Mouse (Mus musculus) midbrain, embryonic 16.5 days (tissue): ENCODE data around the gene Lrrn4. TPM values are rescaled to one million over a fixed set of nuclear protein-coding genes. Genes with fewer than 3 reads are reported as not detected.
A peak's percentile ranks its signal among the peaks of the same experiment; 100 is the strongest.

ENCODE experiments used
- ATAC-seq: fragments of 200-750 bp; cut with Nextera tagmentation; 2 replicates; pipeline ENCODE4 v1.8.0; 2017; ENCODE audit warnings: moderate TSS enrichment
- H3K27ac ChIP-seq: fragments of 300-500 bp; sonication (generic); 2 replicates; pipeline ENCODE4 v1.5.1; 2014; ENCODE audit warnings: mild to moderate bottlenecking, low read length, mixed read lengths
- H3K27me3 ChIP-seq: fragments of 300-500 bp; sonication (generic); 2 replicates; pipeline ENCODE4 v1.6.1; 2014; ENCODE audit warnings: low read depth, low read length, mixed read lengths; ENCODE audit not compliant: control insufficient read depth, insufficient read depth
- H3K36me3 ChIP-seq: fragments of 300-500 bp; sonication (generic); 2 replicates; pipeline ENCODE4 v1.6.1; 2014; ENCODE audit warnings: mild to moderate bottlenecking, low read length, moderate library complexity, mixed read lengths; ENCODE audit not compliant: control insufficient read depth, insufficient read depth
- H3K4me1 ChIP-seq: fragments of 300-500 bp; sonication (generic); 2 replicates; pipeline ENCODE4 v1.6.1; 2014; ENCODE audit warnings: mild to moderate bottlenecking, low read length, mixed read lengths; ENCODE audit not compliant: control insufficient read depth, insufficient read depth
- H3K4me2 ChIP-seq: fragments of 300-500 bp; sonication (generic); 2 replicates; pipeline ENCODE4 v1.6.1; 2014; ENCODE audit warnings: mild to moderate bottlenecking, low read length, mixed read lengths
- H3K4me3 ChIP-seq: fragments of 300-500 bp; sonication (generic); 2 replicates; pipeline ENCODE4 v1.5.1; 2014; ENCODE audit warnings: low read depth, mild to moderate bottlenecking, low read length, moderate library complexity, mixed read lengths
- H3K9ac ChIP-seq: fragments of 300-500 bp; sonication (generic); 2 replicates; pipeline ENCODE4 v1.6.1; 2014; ENCODE audit warnings: low read depth, low read length, mixed read lengths
- H3K9me3 ChIP-seq: fragments of 300-500 bp; sonication (generic); replicated peaks from 2 replicates; pipeline ENCODE4 v1.6.1; 2014; ENCODE audit warnings: mild to moderate bottlenecking, low read length, mixed read lengths; ENCODE audit not compliant: control insufficient read depth, poor library complexity, severe bottlenecking
- WGBS: fragments of 180-500 bp; shearing (Covaris S2); extraction: QIAGEN DNeasy Blood & Tissue Kit; methylation state at CpG from one replicate; pipeline ENCODE4 v1.1.7; 2014; 5-methylcytosine and 5-hydroxymethylcytosine counted together
- polyA plus RNA-seq: library from polyadenylated mRNA; unstranded; fragments of >200 nt; fragmentation: Nextera tagmentation; extraction: Ambion mirVana; gene quantifications from 2 replicates; pipeline ENCODE4 v1.2.1, GENCODE M21; 2015

Lrrn4 gene
- polyA plus RNA-seq, 1 experiment from 2014 or later = 0.49 TPM

DNA sequence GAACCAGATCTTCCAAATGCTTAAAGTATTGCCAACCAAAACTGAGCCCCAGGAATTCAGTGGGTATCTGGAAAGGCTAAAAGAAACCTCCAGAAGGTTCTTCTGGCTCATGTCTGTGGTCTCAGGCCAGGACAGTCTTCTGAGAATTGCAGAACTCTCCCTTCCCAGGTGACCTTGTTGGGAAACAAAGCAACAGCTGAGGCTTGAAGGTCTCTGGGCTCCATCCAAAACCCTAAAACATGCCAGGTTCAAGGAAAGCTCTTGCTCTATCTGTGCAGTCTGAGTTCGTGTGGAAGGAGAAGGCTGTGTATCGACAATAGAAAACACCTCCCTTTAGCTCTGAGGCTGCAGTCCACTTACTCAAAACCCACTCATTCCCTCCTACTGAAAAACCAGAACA, 24.3 kb upstream of the Lrrn4 start:
- Histone ChIP-seq H3K4me2 (no peak overlapping the region), H3K36me3 (no peaks in the 10 kb centered on the region), H3K4me3 (no peak overlapping the region), H3K27ac (no peak overlapping the region), H3K9ac (no peak overlapping the region), H3K27me3 (no peaks in the 10 kb centered on the region), H3K9me3 (no peaks in the 10 kb centered on the region), H3K4me1 (no peaks in the 10 kb centered on the region)
- 80% methylated on average over 2 of the region's 2 CpGs for whole genome bisulfite sequencing
- ATAC-seq = no peak

DNA sequence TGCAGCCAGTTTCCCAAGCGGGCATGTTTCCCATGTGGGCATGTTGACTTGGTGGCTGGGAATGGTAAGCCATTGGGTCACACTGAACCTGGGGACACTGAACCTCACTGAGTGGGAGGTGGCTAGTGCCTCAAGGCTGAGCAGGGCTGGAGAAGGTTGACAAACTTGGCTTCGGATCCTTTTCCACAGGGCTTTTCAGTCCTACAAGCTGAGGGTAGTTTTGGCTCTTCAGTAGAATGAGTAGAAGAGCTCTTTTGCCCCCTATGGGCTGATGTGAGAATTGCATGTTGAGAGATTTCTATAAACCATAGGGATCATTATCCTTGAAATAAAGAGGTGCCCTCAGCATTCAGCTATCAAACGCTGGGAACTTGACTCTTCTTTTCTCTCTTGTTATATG, 22.8 kb upstream of the Lrrn4 start:
- Histone ChIP-seq H3K27ac (no peak overlapping the region), H3K4me3 (no peak overlapping the region), H3K4me1 (no peaks in the 10 kb centered on the region), H3K9me3 (no peaks in the 10 kb centered on the region), H3K36me3 (no peaks in the 10 kb centered on the region), H3K9ac (no peak overlapping the region), H3K27me3 (no peaks in the 10 kb centered on the region), H3K4me2 (no peak overlapping the region)
- no peak for ATAC-seq
- 41% methylated on average over 3 of the region's 3 CpGs for WGBS

DNA sequence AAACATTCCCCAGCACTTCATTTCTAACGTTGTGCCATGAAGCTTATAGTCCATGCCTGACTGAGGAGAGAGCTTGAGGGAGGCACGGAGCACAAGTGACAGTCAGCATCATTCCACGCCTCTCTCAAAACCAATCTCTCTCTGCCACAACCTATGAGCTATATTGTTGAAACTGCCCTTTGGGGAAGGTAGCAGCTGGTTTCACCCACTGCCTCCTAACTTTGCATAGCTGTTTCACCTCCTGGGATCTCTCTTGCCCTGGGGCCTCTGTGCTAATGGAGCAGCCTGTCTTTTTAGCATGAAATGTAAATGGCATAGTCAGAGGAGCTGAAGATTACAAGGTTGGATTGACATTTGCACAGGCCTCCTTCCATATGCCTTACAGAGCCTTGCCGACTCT, 21.4 kb upstream of the Lrrn4 start:
- ATAC-seq = peak; percentile 45; the same call in 1 of the 2 replicates
- Histone ChIP-seq H3K27ac (no peak overlapping the region), H3K36me3 (no peaks in the 10 kb centered on the region), H3K4me1 (no peaks in the 10 kb centered on the region), H3K27me3 (no peaks in the 10 kb centered on the region), H3K4me2 (no peak overlapping the region), H3K9ac (no peak overlapping the region), H3K4me3 (no peak overlapping the region), H3K9me3 (no peaks in the 10 kb centered on the region)
- WGBS = 63% methylated on average over 3 of the region's 4 CpGs

DNA sequence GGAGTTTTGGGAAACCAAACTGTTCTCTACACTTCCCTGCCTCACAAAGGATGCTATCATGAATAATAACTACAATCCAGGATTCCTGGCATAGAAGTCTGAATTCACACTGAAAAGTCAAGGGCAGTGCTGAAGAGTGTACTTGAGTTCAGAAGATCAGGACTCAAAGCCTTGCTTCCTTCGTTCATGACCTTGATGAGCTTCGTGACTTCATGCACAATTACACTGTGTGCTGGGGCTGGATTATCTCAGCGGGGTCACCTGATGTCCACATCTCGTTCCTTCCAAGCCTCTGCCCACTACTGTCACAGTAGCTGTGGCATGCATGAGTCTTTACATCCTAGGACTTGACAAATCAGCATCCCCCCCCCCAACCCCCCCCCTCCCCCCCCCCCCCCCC, 20.9 kb upstream of the Lrrn4 start:
- WGBS = 66% methylated on average over 4 of the region's 4 CpGs
- no peak for ATAC-seq

DNA sequence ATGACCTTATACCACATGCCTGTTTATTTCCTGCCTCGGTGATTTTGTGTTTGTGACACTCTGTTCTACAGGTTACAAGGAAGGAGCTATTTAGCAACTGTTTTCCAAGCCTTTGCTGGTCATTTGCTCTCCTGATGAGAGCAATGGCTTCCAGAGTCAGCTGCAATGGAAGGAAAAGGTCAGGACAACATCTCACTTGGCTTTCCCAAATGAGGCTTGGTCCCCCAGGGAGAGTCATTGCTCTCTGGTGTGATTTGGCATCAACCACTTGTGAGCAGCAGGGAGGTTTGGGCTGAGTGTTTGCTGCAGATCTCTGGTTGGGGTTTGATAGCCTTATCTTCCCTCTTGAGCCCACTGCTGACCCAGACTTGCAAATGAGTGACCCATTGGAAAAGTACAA, 19.9 kb upstream of the Lrrn4 start:
- Histone ChIP-seq H3K27me3 (no peaks in the 10 kb centered on the region), H3K4me1 (no peaks in the 10 kb centered on the region), H3K9me3 (no peaks in the 10 kb centered on the region), H3K4me3 (no peak overlapping the region), H3K4me2 (no peak overlapping the region), H3K27ac (no peak overlapping the region), H3K9ac (no peak overlapping the region), H3K36me3 (no peaks in the 10 kb centered on the region)
- no peak for ATAC-seq
- 86% methylated on average over 1 of the region's 1 CpGs for WGBS

More for the DNA sequence above, 20.9 kb upstream of the Lrrn4 start:
- H3K4me1 ChIP-seq = no peaks in the 10 kb centered on the region
- no peaks in the 10 kb centered on the region for H3K9me3 ChIP-seq
- H3K9ac ChIP-seq = no peak overlapping the region
- H3K27ac ChIP-seq = no peak overlapping the region
- no peaks in the 10 kb centered on the region for H3K27me3 ChIP-seq
- H3K36me3 ChIP-seq = no peaks in the 10 kb centered on the region
- no peak overlapping the region for H3K4me2 ChIP-seq
- H3K4me3 ChIP-seq = no peak overlapping the region

DNA sequence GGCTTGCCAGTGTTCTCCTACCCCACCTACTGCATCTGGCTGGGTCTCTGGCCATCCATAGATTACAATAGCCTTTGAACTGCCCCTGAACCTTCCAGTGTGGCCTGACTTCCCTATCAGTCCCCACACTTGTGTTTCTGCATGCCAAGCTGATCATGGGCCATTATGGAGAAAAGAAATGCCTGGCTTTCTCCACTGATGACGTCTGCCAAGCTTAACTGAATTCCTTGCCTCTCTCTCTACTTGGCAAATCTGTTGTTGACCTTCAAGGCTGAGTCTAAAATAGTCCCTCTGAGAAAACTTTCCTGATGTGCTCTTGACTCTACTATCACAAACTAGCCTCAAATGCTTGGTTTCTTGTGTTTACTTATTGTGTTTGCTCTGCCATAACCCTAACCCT, 17.5 kb upstream of the Lrrn4 start:
- Histone ChIP-seq H3K4me3 (no peak overlapping the region), H3K4me2 (no peak overlapping the region), H3K36me3 (no peaks in the 10 kb centered on the region), H3K9me3 (no peaks in the 10 kb centered on the region), H3K4me1 (no peaks in the 10 kb centered on the region), H3K9ac (no peak overlapping the region), H3K27ac (no peak overlapping the region), H3K27me3 (no peaks in the 10 kb centered on the region)
- no peak for ATAC-seq
- 74% methylated on average over 1 of the region's 1 CpGs for WGBS

DNA sequence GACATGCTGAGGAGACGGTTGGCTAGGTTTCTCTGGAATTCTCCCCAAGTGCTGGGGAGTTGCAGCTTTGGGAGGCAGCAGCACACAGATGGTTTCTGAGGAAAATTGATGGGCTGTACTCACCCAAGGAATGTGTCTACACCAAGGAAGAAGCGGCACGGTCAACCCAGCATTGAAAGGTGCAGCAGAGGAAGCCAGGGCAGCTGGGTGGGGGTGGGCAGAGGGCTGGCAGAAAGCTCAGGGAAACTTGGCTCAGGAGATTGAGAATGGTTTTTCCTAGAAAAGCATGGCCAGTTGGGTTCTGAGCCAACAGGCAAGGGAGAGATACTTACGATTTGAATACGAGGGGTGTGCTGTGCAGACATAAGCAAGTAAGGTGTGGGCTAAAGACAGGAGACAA, 13.1 kb upstream of the Lrrn4 start:
- H3K27ac ChIP-seq = no peak overlapping the region
- H3K36me3 ChIP-seq = no peaks in the 10 kb centered on the region
- H3K27me3 ChIP-seq = no peaks in the 10 kb centered on the region
- ATAC-seq = no peak
- H3K9ac ChIP-seq = no peak overlapping the region
- H3K4me3 ChIP-seq = no peak overlapping the region
- H3K4me1 ChIP-seq = no peaks in the 10 kb centered on the region
- no peak overlapping the region for H3K4me2 ChIP-seq
- H3K9me3 ChIP-seq = no peaks in the 10 kb centered on the region
- WGBS = 89% methylated on average over 5 of the region's 5 CpGs

DNA sequence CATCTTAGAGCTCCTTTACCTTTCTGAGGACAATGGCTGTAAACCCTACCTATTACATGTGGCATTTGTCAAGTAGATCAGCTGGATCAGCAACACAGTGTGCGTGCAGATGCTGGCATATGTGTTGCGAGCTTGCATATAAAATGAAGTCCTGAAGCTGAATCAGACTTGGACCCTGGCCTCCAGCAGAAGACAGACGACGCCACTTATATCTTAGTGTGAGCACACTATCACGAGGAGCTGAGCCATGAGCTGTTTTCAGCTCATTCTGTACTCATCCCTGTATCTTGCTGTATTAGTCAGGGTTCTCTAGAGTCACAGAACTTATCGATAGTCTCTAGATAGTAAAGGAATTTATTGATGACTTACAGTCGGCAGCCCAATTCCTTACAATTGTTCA, 4.6 kb upstream of the Lrrn4 start:
- Histone ChIP-seq H3K9ac (no peak overlapping the region), H3K4me1 (0 out of 2 replicates have a peak, but pooled peaks cover 2% of the 10 kb centered on the region), H3K27ac (no peak overlapping the region), H3K27me3 (peaks cover 14% of the 10 kb centered on the region), H3K4me3 (no peak overlapping the region), H3K36me3 (no peaks in the 10 kb centered on the region), H3K9me3 (no peaks in the 10 kb centered on the region), H3K4me2 (no peak overlapping the region)
- WGBS = 93% methylated on average over 7 of the region's 7 CpGs
- ATAC-seq = no peak

DNA sequence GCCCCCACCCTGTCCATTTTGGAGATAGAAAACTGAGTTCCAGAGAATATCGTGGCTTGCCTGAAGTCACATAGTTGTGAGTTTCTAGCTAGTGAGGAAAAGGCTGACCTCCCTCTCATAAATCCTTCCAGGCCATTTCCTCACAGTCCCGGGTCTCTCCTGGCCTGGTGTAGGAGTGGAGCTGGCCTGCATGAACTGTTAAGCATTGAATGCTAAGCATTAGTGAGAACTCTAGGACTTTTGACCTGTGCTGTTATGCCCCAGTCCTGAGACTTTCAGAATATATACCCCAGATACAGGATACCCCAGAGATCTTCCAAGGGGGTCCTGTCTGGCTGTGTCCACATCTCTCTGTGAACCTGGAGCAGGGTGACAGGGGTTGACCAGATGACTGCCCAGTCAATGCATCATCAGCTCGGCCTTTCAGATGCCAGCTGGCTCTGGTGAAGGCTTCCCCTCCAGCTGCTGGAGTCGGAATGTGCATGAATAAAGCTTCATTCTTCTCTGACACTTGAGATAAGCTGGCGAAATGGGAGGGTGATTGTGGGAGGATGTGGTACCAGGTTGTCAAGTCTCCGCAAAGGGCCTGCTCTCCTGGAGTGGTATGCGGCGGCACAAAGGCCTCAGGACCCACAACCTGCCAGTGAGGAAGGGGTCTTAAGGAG, 3.7 kb upstream of the Lrrn4 start:
- no peak overlapping the region for H3K27ac ChIP-seq
- no peak for ATAC-seq
- WGBS = 84% methylated on average over 8 of the region's 8 CpGs
- no peak overlapping the region for H3K4me3 ChIP-seq
- peaks cover 15% of the 10 kb centered on the region for H3K27me3 ChIP-seq
- no peak overlapping the region for H3K4me2 ChIP-seq
- no peaks in the 10 kb centered on the region for H3K9me3 ChIP-seq
- H3K4me1 ChIP-seq = peaks cover 6% of the 10 kb centered on the region; the same call in 1 of the 2 replicates
- no peak overlapping the region for H3K9ac ChIP-seq
- H3K36me3 ChIP-seq = no peaks in the 10 kb centered on the region
